Mouse (Mus musculus) kidney, adult 2 months (tissue): ENCODE data around the gene Cog5.

Source experiments
- CTCF ChIP-seq: fragments of 200-500 bp; conservative IDR thresholded peaks from 2 replicates; pipeline ENCODE4 v1.5.1; 2011; ENCODE audit warnings: low read depth, mild to moderate bottlenecking, control low read depth, low read length, moderate library complexity, mixed read lengths; ENCODE audit not compliant: insufficient read depth, insufficient read length
- POLR2A ChIP-seq: fragments of 200-500 bp; IDR thresholded peaks from one replicate; pipeline ENCODE4 v1.6.1; 2011; ENCODE audit warnings: low read depth, low read length, control low read depth

DNA sequence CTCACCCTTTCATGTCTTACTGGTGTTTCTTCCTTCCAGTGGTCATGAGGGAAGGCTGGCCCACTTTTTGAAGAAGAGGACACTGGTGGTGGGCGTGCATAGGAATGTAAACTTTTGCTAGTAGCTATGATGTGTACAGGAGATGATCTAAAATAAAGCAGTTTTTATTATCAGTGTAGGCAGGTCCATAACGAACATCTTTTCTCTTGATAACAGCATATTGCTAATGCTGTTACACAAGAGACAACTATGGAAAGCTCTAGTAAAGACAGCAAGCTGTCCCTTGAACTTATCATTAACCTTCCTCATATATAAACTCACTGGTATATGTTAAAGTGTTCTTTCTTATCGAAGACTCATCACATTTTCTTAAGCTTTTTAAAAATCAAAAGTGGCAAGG is 282.9 kb downstream of the Cog5 start:
- TF ChIP-seq POLR2A = no peak
- TF ChIP-seq CTCF = no peak
